Comparison of ENCODE assay signal across 15 mouse cellular contexts in the genomic region with DNA sequence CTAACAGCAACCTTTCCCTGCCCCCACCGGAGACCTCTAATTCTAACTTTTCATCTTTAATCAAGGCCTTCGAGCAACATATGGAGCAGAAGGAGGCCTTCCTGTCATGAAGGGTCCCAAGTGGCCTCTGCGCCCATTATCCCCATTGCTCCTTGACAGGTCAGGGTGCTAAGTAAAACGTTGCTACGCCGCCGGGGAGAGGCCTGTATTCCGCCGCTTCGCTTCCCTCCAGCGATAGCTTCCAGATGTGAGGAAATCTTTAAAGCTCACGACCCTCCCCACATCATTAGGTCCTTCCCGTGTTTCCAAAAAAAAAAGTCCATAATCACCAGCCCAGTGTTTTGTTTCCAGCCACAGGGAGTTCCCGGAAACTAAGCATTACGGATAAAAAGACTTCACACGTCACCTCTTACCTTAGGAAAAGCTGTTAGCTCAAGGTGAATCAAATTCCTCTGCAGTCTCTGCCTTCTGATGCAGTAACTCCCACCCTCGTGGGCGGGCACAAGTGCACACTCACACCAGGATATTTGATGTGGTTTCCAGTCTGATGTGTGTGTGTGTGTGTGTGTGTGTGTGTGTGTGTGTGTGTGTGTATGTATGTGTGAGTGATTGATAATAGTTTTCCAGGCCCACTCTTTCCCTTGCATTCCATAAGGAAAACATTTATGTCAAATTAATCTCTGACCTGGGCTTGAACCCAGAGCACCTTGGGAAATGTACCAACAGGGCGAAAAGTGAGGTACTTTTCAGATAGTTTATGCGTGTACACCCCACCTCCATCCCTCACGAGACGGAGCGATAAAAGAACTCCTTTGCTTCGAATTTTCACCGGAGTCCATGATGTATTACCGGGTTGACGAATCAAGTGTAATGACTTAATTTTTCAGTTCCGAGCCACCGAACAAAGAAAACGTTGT.
A peak's percentile ranks its signal among the peaks of the same experiment; 100 is the strongest.
DNase-seq lines count a peak whose midpoint lies in the region; ATAC-seq lines count a peak whose summit lies in the region.
"Had no signal": no experiment of that assay in that cellular context is flagged by ENCODE, and none has a peak within 500 bp of the region (broad histone marks: within the 10 kb centered on the region; RNA-seq: fewer than 3 reads in every experiment).

No protein-coding gene starts in this region.

- H3K4me1 ChIP-seq in hindbrain, embryonic 11.5 days (replicated peaks; ENCODE audit: control insufficient read depth, insufficient read depth, low read length): no peaks in the 10 kb centered on the region
- H3K4me1 ChIP-seq in hindbrain, embryonic 12.5 days: no peaks in the 10 kb centered on the region
- H3K4me1 ChIP-seq in embryonic facial prominence, embryonic 13.5 days: peaks cover 10% of the 10 kb centered on the region
- no peaks in the 10 kb centered on the region for H3K4me1 ChIP-seq in midbrain, embryonic 11.5 days (ENCODE audit: control insufficient read depth, insufficient read depth, low read length)
- H3K4me1 ChIP-seq in midbrain, embryonic 16.5 days (ENCODE audit: control insufficient read depth, insufficient read depth, low read length): no peaks in the 10 kb centered on the region
- H3K4me1 ChIP-seq: heart, embryonic 10.5 days had no signal

- no peaks in the 10 kb centered on the region for H3K36me3 ChIP-seq in hindbrain, embryonic 11.5 days (ENCODE audit: control insufficient read depth, insufficient read depth, low read length)
- no peaks in the 10 kb centered on the region for H3K36me3 ChIP-seq in hindbrain, embryonic 12.5 days
- H3K36me3 ChIP-seq in embryonic facial prominence, embryonic 13.5 days: no peaks in the 10 kb centered on the region
- H3K36me3 ChIP-seq in midbrain, embryonic 11.5 days (ENCODE audit: control insufficient read depth, insufficient read depth, low read length): no peaks in the 10 kb centered on the region
- no peaks in the 10 kb centered on the region for H3K36me3 ChIP-seq in midbrain, embryonic 16.5 days (ENCODE audit: control insufficient read depth, insufficient read depth, low read length)
- H3K36me3 ChIP-seq: heart, embryonic 10.5 days had no signal

- no peak for ATAC-seq in hindbrain, embryonic 11.5 days (ENCODE audit: low FRiP score)
- no peak for ATAC-seq in hindbrain, embryonic 12.5 days (ENCODE audit: low FRiP score)
- ATAC-seq in embryonic facial prominence, embryonic 13.5 days (ENCODE audit: insufficient number of reproducible peaks, insufficient read depth, low FRiP score, low TSS enrichment, low read depth): no peak
- ATAC-seq in midbrain, embryonic 11.5 days (ENCODE audit: low FRiP score): no peak
- ATAC-seq in midbrain, embryonic 16.5 days: no peak
- ATAC-seq: CD4-positive, CD25-positive, alpha-beta regulatory T cell, adult 4 months had no signal

- DNase-seq in hindbrain, embryonic 11.5 days (ENCODE audit: low spot score): peak; percentile 37
- peak; percentile 74 for DNase-seq in embryo, embryonic 10.5 days (ENCODE audit: low spot score)
- peak; percentile 59 for DNase-seq in mesoderm, embryonic 11.5 days (ENCODE audit: low read depth, low spot score)
- DNase-seq in cerebellum, adult 9-10 months: no peak
- DNase-seq in midbrain, embryonic 11.5 days (ENCODE audit: low spot score, missing footprints): no peak
- DNase-seq: cerebellum, adult 8-10 months; layer of hippocampus, postnatal 36 days; lung, postnatal 14 days; midbrain, embryonic 14.5 days; right cerebral cortex, postnatal 4 days had no signal

- H3K4me2 ChIP-seq in hindbrain, embryonic 11.5 days (replicated peaks; ENCODE audit: low read depth, low read length): no peak overlapping the region
- H3K4me2 ChIP-seq in hindbrain, embryonic 12.5 days (replicated peaks): no peak overlapping the region
- H3K4me2 ChIP-seq in embryonic facial prominence, embryonic 13.5 days: peak overlapping the region; percentile 47
- no peak overlapping the region for H3K4me2 ChIP-seq in midbrain, embryonic 11.5 days
- H3K4me2 ChIP-seq in midbrain, embryonic 16.5 days (ENCODE audit: low read length): no peak overlapping the region

- WGBS in hindbrain, embryonic 11.5 days: 59% methylated on average over 30 of the region's 30 CpGs
- 60% methylated on average over 30 of the region's 30 CpGs for WGBS in hindbrain, embryonic 12.5 days
- WGBS in embryonic facial prominence, embryonic 13.5 days: 24% methylated on average over 30 of the region's 30 CpGs
- WGBS in midbrain, embryonic 11.5 days: 70% methylated on average over 30 of the region's 30 CpGs
- WGBS in midbrain, embryonic 16.5 days: 72% methylated on average over 30 of the region's 30 CpGs

- no peak overlapping the region for H3K27ac ChIP-seq in hindbrain, embryonic 11.5 days (ENCODE audit: low read depth, low read length)
- no peak overlapping the region for H3K27ac ChIP-seq in hindbrain, embryonic 12.5 days
- no peak overlapping the region for H3K27ac ChIP-seq in embryonic facial prominence, embryonic 13.5 days
- H3K27ac ChIP-seq in midbrain, embryonic 11.5 days (ENCODE audit: low read depth, low read length): no peak overlapping the region
- no peak overlapping the region for H3K27ac ChIP-seq in midbrain, embryonic 16.5 days (ENCODE audit: low read length)
- H3K27ac ChIP-seq: heart, embryonic 10.5 days had no signal

- H3K9me3 ChIP-seq in hindbrain, embryonic 11.5 days (ENCODE audit: control insufficient read depth, low read length): no peaks in the 10 kb centered on the region
- no peaks in the 10 kb centered on the region for H3K9me3 ChIP-seq in hindbrain, embryonic 12.5 days (replicated peaks)
- no peaks in the 10 kb centered on the region for H3K9me3 ChIP-seq in embryonic facial prominence, embryonic 13.5 days
- no peaks in the 10 kb centered on the region for H3K9me3 ChIP-seq in midbrain, embryonic 11.5 days (ENCODE audit: control insufficient read depth, low read length)
- H3K9me3 ChIP-seq in midbrain, embryonic 16.5 days (replicated peaks; ENCODE audit: control insufficient read depth, low read length, poor library complexity, severe bottlenecking): no peaks in the 10 kb centered on the region
- H3K9me3 ChIP-seq: heart, embryonic 10.5 days had no signal

- H3K4me3 ChIP-seq in hindbrain, embryonic 11.5 days (ENCODE audit: low read depth, low read length): no peak overlapping the region
- H3K4me3 ChIP-seq in hindbrain, embryonic 12.5 days: no peak overlapping the region
- 0 out of 2 replicates have a peak overlapping the region, but pooled peaks have one; percentile 1 for H3K4me3 ChIP-seq in embryonic facial prominence, embryonic 13.5 days
- H3K4me3 ChIP-seq in midbrain, embryonic 11.5 days (ENCODE audit: low read depth, low read length): no peak overlapping the region
- no peak overlapping the region for H3K4me3 ChIP-seq in midbrain, embryonic 16.5 days (ENCODE audit: low read depth, low read length)
- H3K4me3 ChIP-seq: heart, embryonic 10.5 days had no signal

- H3K27me3 ChIP-seq in hindbrain, embryonic 11.5 days (ENCODE audit: control insufficient read depth, insufficient read depth, low read length): no peaks in the 10 kb centered on the region
- 0 out of 2 replicates have a peak, but pooled peaks cover 3% of the 10 kb centered on the region for H3K27me3 ChIP-seq in hindbrain, embryonic 12.5 days
- no peaks in the 10 kb centered on the region for H3K27me3 ChIP-seq in embryonic facial prominence, embryonic 13.5 days
- H3K27me3 ChIP-seq in midbrain, embryonic 11.5 days (ENCODE audit: control insufficient read depth, insufficient read depth, low read length): no peaks in the 10 kb centered on the region
- no peaks in the 10 kb centered on the region for H3K27me3 ChIP-seq in midbrain, embryonic 16.5 days (ENCODE audit: control insufficient read depth, insufficient read depth, low read depth, low read length)

- H3K9ac ChIP-seq in hindbrain, embryonic 11.5 days (ENCODE audit: low read depth, low read length): no peak overlapping the region
- no peak overlapping the region for H3K9ac ChIP-seq in hindbrain, embryonic 12.5 days
- H3K9ac ChIP-seq in embryonic facial prominence, embryonic 13.5 days: no peak overlapping the region
- H3K9ac ChIP-seq in midbrain, embryonic 11.5 days (ENCODE audit: low read length): no peak overlapping the region
- H3K9ac ChIP-seq in midbrain, embryonic 16.5 days (ENCODE audit: low read depth, low read length): no peak overlapping the region

Comparison
In these comparisons a context has a peak if more than half of its experiments do, and no peak if none do; other contexts are left out.
1. DNase-seq: peak in hindbrain, embryonic 11.5 days (single experiment), embryo, embryonic 10.5 days (single experiment) and mesoderm, embryonic 11.5 days (single experiment); none in cerebellum, adult 9-10 months (single experiment) and midbrain, embryonic 11.5 days (single experiment).